Mouse (Mus musculus): ENCODE measurements at regions not wholly inside any gene's neighbourhood (a gene's known extent, or its start where the extent isn't known, plus 50 kb on each side); places are given as distances from the start of the nearest gene placed in this dataset.
"Not testable (repeated sequence)": the region's sequence is repeated elsewhere in the genome, so short reads cannot be mapped to it uniquely, and the experiment has no call there.

DNA sequence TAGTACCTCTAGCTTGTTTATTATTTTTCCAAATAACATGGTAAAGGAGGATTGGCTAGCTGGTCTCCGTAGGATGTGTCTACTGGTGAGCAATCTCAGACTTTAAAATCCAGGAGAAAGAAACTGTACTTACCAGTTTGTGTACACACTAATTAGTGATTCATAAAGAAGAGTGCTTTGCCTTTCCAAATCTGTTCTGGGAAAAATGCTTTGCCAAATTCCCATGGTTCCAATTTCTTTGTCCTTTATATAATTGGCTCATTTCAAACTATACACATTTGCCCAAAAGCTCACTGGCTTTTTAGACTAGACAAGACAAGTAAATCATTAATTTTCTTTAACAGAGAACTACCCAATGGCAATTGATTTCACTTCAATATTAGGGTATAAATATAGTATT, 686.2 kb downstream of the Pla2g4a start:
- no peaks in the 10 kb centered on the region for H3K36me3 ChIP-seq (replicated peaks)
- H3K9ac ChIP-seq, result no peak overlapping the region
- H3K27me3 ChIP-seq, result no peaks in the 10 kb centered on the region
- ATAC-seq (ENCODE audit: low FRiP score), result no peak
- H3K4me1 ChIP-seq, result no peaks in the 10 kb centered on the region
- no peak overlapping the region for H3K27ac ChIP-seq
- no peak overlapping the region for H3K4me2 ChIP-seq
- 70% methylated on average over 1 of the region's 1 CpGs for WGBS
- no peaks in the 10 kb centered on the region for H3K9me3 ChIP-seq
- no peak overlapping the region for H3K4me3 ChIP-seq (replicated peaks)

DNA sequence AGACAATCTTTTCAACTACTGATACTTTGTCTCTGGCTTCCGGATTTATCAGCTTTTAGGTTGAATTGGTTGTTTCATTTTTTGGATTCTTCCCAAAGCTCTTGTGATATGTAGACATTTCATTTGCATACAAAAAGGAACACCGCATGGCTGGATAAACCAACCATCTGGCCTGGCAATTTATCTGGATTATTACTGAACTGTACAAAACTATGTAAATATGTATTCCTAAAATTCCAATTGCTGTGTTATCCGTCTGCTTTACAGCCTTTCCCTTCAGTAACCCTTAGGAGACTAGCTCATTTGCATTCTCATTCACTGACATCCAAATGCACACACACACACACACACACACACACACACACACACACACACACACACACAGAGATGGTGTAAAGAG, 704.2 kb downstream of the Pla2g4a start:
- Histone ChIP-seq H3K36me3 (replicated peaks) (no peaks in the 10 kb centered on the region), H3K4me3 (replicated peaks) (no peak overlapping the region), H3K9me3 (no peaks in the 10 kb centered on the region), H3K9ac (no peak overlapping the region), H3K4me1 (no peaks in the 10 kb centered on the region), H3K27ac (no peak overlapping the region), H3K27me3 (no peaks in the 10 kb centered on the region), H3K4me2 (no peak overlapping the region)
- 76% methylated on average over 3 of the region's 3 CpGs for WGBS
- ATAC-seq (ENCODE audit: low FRiP score), result no peak

DNA sequence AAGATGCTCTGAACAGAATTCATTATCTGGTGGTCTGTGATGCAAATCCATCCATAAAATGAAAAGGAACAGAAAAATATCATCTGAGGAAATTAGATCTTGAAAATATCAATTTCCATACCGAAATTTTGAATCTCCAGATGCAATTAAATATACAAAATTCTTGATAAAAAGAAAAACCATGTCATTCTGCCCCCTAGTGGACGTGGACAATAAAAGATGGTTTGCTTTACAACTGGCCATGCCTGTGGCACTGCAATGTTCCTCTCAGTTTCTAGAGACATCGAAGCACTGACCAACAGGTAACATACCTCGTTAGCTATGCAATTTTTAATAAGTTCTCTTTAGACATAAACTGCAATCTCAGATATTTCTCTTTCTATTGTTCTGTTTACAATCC, 706.9 kb downstream of the Pla2g4a start:
- Histone ChIP-seq H3K27me3 (no peaks in the 10 kb centered on the region), H3K27ac (no peak overlapping the region), H3K4me3 (replicated peaks) (no peak overlapping the region), H3K9me3 (no peaks in the 10 kb centered on the region), H3K36me3 (replicated peaks) (no peaks in the 10 kb centered on the region), H3K9ac (no peak overlapping the region), H3K4me2 (no peak overlapping the region), H3K4me1 (no peaks in the 10 kb centered on the region)
- 55% methylated on average over 4 of the region's 4 CpGs for WGBS
- no peak for ATAC-seq (ENCODE audit: low FRiP score)

- Histone ChIP-seq H3K9ac (no peak overlapping the region), H3K27me3 (no peaks in the 10 kb centered on the region), H3K4me1 (no peaks in the 10 kb centered on the region), H3K4me3 (replicated peaks) (no peak overlapping the region), H3K36me3 (replicated peaks) (no peaks in the 10 kb centered on the region), H3K4me2 (no peak overlapping the region), H3K27ac (no peak overlapping the region), H3K9me3 (no peaks in the 10 kb centered on the region)
- WGBS, result 83% methylated on average over 1 of the region's 1 CpGs
- ATAC-seq (ENCODE audit: low FRiP score), result no peak
These were observed 722.6 kb downstream of the Pla2g4a start for GRCm38 (mm10) chr1:149238329-149239015.

GRCm38 (mm10) chr1:149227170-149227569, 733.9 kb downstream of the Pla2g4a start:
- 91% methylated on average over 1 of the region's 1 CpGs for WGBS
- not testable (repeated sequence) for ATAC-seq (ENCODE audit: low FRiP score); H3K9ac ChIP-seq

DNA sequence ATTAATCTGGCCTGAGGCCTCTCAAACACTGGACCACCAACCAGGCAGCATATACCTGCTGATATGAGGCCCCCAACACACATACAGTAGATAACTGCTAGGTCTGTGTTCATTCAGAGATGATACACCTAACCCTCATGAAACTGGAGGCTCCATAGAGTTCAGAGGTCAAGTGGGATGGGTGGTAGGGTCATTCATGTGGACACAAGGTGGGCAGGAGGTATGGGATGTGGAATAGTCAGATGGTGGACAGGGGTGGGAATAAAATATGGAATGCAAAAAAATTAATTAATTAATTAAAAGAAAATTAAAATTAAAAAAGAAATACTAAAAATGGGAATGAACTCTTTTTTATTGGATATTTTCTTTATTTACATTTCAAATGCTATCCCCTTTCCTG, 734.7 kb downstream of the Pla2g4a start:
- H3K27me3 ChIP-seq, result no peaks in the 10 kb centered on the region
- H3K4me2 ChIP-seq, result no peak overlapping the region
- no peaks in the 10 kb centered on the region for H3K4me1 ChIP-seq
- no peak overlapping the region for H3K9ac ChIP-seq
- H3K4me3 ChIP-seq (replicated peaks), result no peak overlapping the region
- H3K36me3 ChIP-seq (replicated peaks), result no peaks in the 10 kb centered on the region
- no peak overlapping the region for H3K27ac ChIP-seq
- ATAC-seq (ENCODE audit: low FRiP score), result no peak
- H3K9me3 ChIP-seq, result no peaks in the 10 kb centered on the region

More at GRCm38 (mm10) chr1:149227170-149227569, 733.9 kb downstream of the Pla2g4a start:
- not testable (repeated sequence) for H3K9me3 ChIP-seq; H3K4me1 ChIP-seq; H3K27ac ChIP-seq; H3K36me3 ChIP-seq (replicated peaks); H3K4me2 ChIP-seq; H3K4me3 ChIP-seq (replicated peaks); H3K27me3 ChIP-seq

DNA sequence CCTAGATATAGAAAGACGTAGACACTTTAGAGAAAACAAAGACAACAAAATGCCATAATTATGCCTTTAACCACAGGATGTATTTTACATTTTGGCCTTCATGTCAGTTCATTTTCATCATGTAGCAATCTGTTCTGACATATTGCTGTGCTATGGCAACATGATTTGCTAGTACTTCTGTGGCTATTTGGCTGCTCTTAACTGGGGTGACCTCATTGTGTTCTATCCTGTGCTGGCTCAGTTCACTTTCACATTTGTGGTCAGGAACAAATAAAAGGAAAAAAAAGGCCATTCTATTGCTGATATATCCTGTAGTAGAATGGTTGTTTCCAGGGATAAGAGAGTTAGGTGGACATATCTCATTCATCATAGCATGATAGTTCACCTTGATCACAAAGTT, 758.5 kb downstream of the Pla2g4a start:
- H3K36me3 ChIP-seq (replicated peaks), result no peaks in the 10 kb centered on the region
- WGBS, result 95% methylated on average over 1 of the region's 1 CpGs

GRCm38 (mm10) chr1:149199284-149199683, 761.8 kb downstream of the Pla2g4a start:
- peak; percentile 34; the same call in 1 of the 2 replicates for ATAC-seq (ENCODE audit: low FRiP score)
- Histone ChIP-seq H3K36me3 (replicated peaks) (no peaks in the 10 kb centered on the region), H3K4me3 (replicated peaks) (no peak overlapping the region), H3K27me3 (no peaks in the 10 kb centered on the region), H3K27ac (no peak overlapping the region), H3K4me2 (no peak overlapping the region), H3K4me1 (no peaks in the 10 kb centered on the region), H3K9me3 (no peaks in the 10 kb centered on the region), H3K9ac (no peak overlapping the region)
- WGBS, result 77% methylated on average over 2 of the region's 2 CpGs

More for the DNA sequence above, 758.5 kb downstream of the Pla2g4a start:
- Histone ChIP-seq H3K9me3 (no peaks in the 10 kb centered on the region), H3K4me3 (replicated peaks) (no peak overlapping the region), H3K27ac (no peak overlapping the region), H3K4me2 (no peak overlapping the region), H3K27me3 (no peaks in the 10 kb centered on the region), H3K9ac (no peak overlapping the region), H3K4me1 (no peaks in the 10 kb centered on the region)
- ATAC-seq (ENCODE audit: low FRiP score), result no peak

- WGBS, result 45% methylated on average over 4 of the region's 4 CpGs
- Histone ChIP-seq H3K9me3 (no peaks in the 10 kb centered on the region), H3K27me3 (no peaks in the 10 kb centered on the region), H3K27ac (no peak overlapping the region), H3K9ac (no peak overlapping the region), H3K4me3 (replicated peaks) (no peak overlapping the region), H3K4me2 (no peak overlapping the region), H3K4me1 (no peaks in the 10 kb centered on the region), H3K36me3 (replicated peaks) (no peaks in the 10 kb centered on the region)
- ATAC-seq (ENCODE audit: low FRiP score), result peak; percentile 86; the same call in 1 of the 2 replicates
These were observed 762.2 kb downstream of the Pla2g4a start for GRCm38 (mm10) chr1:149198854-149199253.

Data from forebrain, embryonic 12.5 days (tissue).